Mouse (Mus musculus) urinary bladder, postnatal 0 days (tissue): ENCODE results near the gene Oog1. TPM values are rescaled to one million over a fixed set of nuclear protein-coding genes. Genes with fewer than 3 reads are reported as not detected.

Experiments
- polyA plus RNA-seq: library from polyadenylated mRNA; unstranded; fragments of >200 nt; fragmentation: Nextera tagmentation; extraction: Ambion mirVana; gene quantifications from 2 replicates; pipeline ENCODE4 v1.2.1, GENCODE M21; 2015

Gene Oog1
- polyA plus RNA-seq: not detected in 2 replicates

DNA sequence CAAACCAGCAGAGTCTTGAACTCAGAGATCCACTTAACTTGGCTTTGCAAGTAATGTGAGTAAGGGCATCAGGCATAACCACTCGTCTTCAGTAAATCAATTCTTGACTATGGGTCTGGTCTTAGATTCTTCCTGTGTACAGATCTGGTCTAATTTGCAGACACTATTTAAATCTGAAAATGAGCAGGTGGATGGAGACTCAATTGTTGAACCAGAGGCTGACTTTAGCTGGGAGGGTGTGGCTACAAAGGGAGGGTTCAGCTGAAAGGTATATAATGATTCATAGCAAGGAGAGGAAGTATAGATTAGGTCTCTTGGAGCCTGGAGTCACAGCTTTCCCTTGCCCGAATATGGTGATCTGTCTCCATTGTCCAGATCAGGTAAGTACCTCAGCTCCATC, at the start of gene Oog1:
Gene Oog1 (plus strand): TSS at position 301 of the 400 bp plus-strand sequence.

DNA sequence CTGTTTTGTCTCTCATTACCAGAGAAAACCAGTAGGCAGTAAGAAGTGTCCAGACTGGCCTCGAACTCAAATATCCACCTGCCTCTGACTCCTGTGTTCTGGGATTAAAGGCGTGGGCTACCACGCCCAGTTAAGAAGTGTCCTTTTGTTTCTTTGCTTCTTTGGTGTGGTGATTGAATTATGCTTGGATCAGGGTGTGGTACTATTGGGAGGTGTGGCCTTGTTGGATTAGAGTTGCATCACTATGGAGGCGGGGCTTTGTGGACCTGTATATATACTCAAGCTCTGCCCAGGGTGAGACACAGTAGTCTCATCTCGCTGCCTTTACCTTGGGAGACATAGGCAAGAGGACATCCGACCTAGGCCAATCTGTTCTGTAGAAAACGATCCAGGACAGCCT, 16.1 kb downstream of the Oog1 start, which contains the start of gene Gm4027:
Gene Gm4027 (plus strand): TSS at position 301 of the 400 bp plus-strand sequence.

DNA sequence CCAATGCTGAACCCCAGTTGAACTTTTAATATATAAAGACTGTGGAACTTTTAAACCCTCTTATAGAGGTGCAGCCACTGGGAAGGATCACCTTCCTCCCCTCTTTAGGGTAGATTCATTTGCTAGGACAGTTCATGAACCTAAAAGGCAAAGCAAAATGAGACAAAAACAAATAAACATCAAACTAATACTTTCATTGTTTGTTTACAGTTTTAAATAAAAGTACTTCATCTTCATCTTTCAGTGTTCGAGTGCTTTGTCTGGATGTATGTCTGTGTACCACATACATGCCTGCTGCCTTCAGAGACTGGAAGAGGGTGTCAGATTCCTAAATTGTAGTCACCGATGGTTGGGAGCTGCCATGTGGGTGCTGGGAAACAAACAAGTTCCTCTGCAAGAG, 42.0 kb downstream of the Oog1 start, which contains the start of gene Gm16381:
Gene Gm16381 (minus strand): TSS at position 101 of the 400 bp plus-strand sequence.

Other genes starting within 250 kb of the Oog1 start
- 97.7 and 114 TPM in 2 replicates for gene Sptlc2, start 214.3 kb upstream of the Oog1 start, polyA plus RNA-seq
- gene Slirp, start 158.8 kb upstream of the Oog1 start, polyA plus RNA-seq: 253 and 269 TPM in 2 replicates
- 22.4 and 24.9 TPM in 2 replicates for gene Alkbh1, start 158.7 kb upstream of the Oog1 start, polyA plus RNA-seq
- gene Snw1, start 130.4 kb upstream of the Oog1 start, polyA plus RNA-seq: 67.3 and 69.9 TPM in 2 replicates
- gene Gm5788, start 108.0 kb upstream of the Oog1 start, polyA plus RNA-seq: not detected in 2 replicates
- not detected in 2 replicates for gene Gm8300, start 88.4 kb upstream of the Oog1 start, polyA plus RNA-seq
- gene Gm4027, start 16.2 kb downstream of the Oog1 start, polyA plus RNA-seq: not detected in 2 replicates
- not detected in 2 replicates for gene Gm16381, start 41.9 kb downstream of the Oog1 start, polyA plus RNA-seq
- gene Gm21319, start 173.1 kb downstream of the Oog1 start, polyA plus RNA-seq: not detected in 2 replicates
- gene Gm21936, start 192.8 kb downstream of the Oog1 start, polyA plus RNA-seq: not detected in 2 replicates
- gene BB287469, start 213.9 kb downstream of the Oog1 start, polyA plus RNA-seq: not detected in 2 replicates
- gene Gm2001, start 239.7 kb downstream of the Oog1 start, polyA plus RNA-seq: not detected in 2 replicates